Mouse (Mus musculus): ENCODE data around the gene Rnase4.

Gene Rnase4

GRCm38 (mm10) chr14:51127648-51128258 is 36.9 kb downstream of the Rnase4 start:
- no peak for DNase-seq (ENCODE audit: low read depth, low spot score)

- DNase-seq (ENCODE audit: low read depth, low spot score) = no peak
Measured at GRCm38 (mm10) chr14:51128775-51129623, 38.1 kb downstream of the Rnase4 start.

- no peak for DNase-seq (ENCODE audit: low read depth, low spot score)
Measured at GRCm38 (mm10) chr14:51129624-51129975, 38.7 kb downstream of the Rnase4 start.

- no peak for DNase-seq (ENCODE audit: low read depth, low spot score)
Measured at GRCm38 (mm10) chr14:51130315-51130940, 39.6 kb downstream of the Rnase4 start.

DNA sequence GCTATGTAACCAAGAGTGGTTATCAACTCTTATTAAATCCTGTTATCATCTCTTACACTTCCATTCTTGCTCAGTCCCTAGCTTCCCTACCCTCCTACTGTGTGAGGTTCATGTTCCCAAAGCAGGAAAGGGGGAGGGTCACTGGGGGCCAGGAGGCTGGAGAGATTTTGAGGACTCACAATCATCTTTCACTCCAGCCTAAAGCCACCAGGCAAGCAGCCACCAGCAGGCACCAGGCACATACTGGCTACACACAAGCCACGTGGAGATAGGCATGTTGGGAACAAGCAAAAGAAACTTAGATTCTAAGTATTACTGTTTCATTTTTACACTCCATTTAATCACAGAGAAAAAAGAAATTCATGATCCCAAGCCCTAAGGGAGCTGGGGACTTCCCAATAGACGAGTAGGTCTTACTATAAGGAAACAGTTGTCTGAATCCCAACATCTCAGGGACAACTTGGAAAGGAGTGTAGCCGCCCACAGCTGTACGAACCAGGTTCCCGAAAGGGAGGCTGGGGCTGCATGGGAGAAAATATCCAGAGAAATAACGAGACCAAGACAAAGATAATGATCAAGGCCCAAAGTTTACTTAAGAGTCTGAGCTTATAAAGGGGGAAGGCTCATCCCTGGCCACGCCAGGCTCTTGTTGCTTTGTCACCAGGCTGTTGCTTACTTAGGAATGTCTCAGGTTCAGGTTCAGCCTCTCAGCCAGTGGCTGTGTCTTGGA is 40.4 kb downstream of the Rnase4 start:
- DNase-seq (ENCODE audit: low read depth, low spot score) = no peak

DNA sequence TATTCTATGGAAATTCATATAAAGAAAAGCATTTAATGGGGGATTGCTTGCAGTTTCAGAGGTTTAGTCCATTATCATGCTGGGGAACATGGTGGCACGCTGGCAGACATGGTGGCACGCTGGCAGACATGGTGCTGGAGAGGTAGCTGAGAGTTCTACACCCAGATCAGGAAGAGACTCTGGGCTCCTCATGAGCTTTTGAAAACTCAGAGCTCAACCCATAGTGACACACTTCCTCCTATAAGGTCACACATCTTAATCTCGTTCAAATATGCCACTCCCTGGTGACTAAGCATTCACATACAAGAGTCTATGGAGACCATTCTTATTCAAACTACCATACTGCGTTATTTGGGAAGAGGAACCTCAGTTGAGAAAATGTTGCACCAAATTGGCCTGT is 41.5 kb downstream of the Rnase4 start:
- DNase-seq (ENCODE audit: low read depth, low spot score) = no peak

GRCm38 (mm10) chr14:51140342-51140741 is 49.5 kb downstream of the Rnase4 start:
- no peak for DNase-seq (ENCODE audit: low read depth, low spot score)

GRCm38 (mm10) chr14:51142119-51142518 is 51.2 kb downstream of the Rnase4 start:
- DNase-seq (ENCODE audit: low read depth, low spot score) = no peak

DNA sequence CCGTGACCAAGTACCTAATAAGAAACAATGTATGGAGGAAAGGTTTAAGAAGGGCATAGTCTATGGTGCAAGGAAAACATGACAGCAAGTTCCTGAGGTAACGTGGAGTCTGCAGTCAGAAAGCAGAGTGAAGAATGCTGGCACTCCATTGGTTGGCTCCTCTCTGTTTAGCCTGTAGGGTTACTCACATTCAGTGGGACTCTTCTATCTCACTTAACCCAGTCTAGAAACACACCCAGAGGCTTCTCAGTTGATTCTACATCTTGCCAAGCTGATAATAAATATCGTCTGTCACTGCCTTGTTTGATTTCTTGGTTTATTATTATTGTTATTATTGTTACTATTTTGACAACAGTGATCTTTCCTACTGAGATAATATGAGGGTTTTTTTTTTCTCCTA is 51.7 kb downstream of the Rnase4 start:
- DNase-seq (ENCODE audit: low read depth, low spot score) = no peak

GRCm38 (mm10) chr14:51143287-51143686 is 52.4 kb downstream of the Rnase4 start:
- DNase-seq (ENCODE audit: low read depth, low spot score) = peak; percentile 69

GRCm38 (mm10) chr14:51143937-51144336 is 53.1 kb downstream of the Rnase4 start:
- no peak for DNase-seq (ENCODE audit: low read depth, low spot score)

DNA sequence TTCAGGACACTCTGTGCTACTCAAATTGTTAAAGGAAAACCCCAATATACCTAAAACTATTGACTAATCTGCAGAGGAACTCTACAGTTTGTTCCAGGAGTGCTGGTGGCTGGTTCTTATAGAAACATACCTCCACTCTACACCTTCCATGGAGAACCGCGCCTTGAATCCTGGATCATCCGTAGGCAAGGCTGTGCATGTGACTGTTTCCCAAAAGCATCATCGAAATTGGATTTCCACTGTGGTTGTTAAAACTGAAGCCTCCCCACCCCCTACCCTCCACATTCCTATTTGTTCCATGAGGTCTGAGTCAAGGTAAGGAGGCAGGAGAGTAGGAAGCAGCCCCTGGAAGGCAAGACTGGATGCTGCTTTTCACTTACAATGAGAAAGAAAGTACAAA is 53.6 kb downstream of the Rnase4 start:
- no peak for DNase-seq (ENCODE audit: low read depth, low spot score)

- DNase-seq (ENCODE audit: low read depth, low spot score) = no peak
Measured at GRCm38 (mm10) chr14:51145521-51145920, 54.6 kb downstream of the Rnase4 start.

- DNase-seq (ENCODE audit: low read depth, low spot score) = no peak
Measured at GRCm38 (mm10) chr14:51146685-51147084, 55.8 kb downstream of the Rnase4 start, which contains the start of gene Rnase1. Rnase1 (minus strand) TSS chr14:51146785.

DNA sequence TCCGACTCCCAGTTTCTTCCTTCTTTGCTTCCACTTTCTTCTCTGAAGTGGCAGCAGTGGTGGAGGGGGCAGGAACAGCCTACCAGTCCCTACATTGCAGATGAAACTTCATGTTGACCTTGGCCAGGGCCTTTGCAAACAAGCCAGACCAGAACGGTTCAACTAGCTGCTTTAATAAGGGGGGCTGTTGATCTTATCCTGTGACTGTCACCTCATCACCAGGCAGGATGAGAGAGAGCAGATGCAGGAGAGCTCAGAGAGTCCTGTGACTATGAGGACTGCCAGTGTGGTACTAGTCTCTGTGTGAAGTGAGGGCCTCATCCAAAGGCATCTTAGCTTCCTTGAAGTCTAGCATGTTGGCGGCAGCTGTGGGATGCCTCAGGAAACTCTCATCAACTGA is 57.1 kb downstream of the Rnase4 start:
- DNase-seq (ENCODE audit: low read depth, low spot score) = no peak

DNA sequence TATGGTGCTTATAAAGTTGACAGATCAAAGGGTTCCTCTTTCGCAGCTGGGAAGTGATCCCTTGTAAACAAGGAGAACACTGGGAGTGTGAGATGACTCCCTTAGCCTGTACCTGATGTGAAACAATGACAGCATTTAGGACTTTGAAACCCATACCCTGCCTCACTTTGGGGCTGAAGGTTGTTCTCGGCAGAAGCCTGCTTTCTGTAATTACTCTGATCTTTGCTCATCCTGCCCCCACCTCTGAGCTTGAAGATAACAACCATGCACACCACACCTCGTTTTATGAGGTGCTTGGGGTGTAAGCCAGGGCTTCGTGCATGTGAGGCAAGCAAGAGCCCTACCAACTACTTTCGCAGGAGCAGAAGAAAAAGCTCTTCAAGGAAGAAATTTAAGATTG is 58.3 kb downstream of the Rnase4 start:
- no peak for DNase-seq (ENCODE audit: low read depth, low spot score)

DNA sequence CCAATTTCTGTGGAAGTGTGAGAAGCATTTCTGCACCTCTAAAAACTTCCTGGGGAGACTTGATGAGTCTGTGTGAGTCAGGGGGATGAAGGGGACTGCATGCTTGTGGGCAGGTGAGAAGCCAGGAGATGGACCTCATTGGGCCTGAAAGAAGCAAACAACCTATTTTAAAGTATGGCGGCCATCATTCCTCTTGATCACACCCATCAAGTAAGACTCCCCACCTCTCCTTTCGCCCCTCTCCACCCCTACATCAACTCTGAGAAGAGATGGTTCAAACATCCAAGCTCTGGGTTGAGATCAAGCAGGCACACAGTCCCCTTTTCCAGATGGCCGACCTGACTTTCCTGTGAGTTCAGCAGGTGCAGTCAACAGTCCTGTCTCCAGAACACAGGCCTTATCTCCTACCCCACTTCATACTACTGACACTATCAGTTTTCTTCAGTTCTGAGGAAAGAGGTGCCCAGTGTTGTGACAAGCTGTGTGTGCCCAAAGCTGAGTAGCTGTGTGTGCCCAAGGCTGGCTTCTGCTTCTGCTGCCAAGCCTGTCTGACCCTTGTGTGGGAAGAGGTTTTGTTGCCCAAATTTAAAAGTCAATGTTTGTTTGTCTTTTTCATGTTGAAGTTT is 59.4 kb downstream of the Rnase4 start:
- DNase-seq (ENCODE audit: low read depth, low spot score) = no peak

DNA sequence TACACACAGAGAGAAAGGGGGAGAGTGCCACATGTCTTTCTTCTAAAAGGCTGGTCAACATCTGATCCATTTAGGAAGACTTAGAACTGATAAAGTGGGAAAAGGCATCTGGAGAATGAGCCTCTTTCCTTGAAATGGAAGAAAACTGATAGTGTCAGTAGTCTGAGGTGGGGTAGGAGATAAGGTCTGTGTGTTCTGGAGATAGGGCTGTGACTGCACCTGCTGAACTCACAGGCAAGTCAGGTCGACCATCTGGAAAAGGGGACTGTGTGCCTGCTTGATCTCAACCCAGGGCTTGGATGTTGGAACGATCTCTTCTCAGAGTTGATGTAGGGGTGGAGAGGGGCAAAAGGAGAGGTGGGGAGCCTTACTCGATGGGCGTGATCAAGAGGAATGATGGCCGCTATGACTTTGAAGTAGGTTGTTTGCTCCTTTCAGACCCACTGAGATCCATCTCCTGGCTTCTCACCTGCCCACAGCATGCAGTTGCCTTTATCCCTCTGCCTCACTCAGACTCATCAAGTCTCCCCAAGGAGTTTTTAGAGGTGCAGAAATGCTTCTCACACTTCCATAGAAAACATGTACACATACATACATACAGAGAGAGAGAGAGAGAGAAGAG is 61.5 kb downstream of the Rnase4 start:
- DNase-seq (ENCODE audit: low read depth, low spot score) = no peak

Measured in telencephalon, adult 2 months (tissue).